Mouse (Mus musculus): Measurements from ENCODE around the gene Exoc6. TPM values are rescaled to one million over a fixed set of nuclear protein-coding genes. Genes with fewer than 3 reads are reported as not detected.

Exoc6 gene
- total RNA-seq (2023), result 26.8 TPM

GRCm38 (mm10) chr19:37550101-37551039 is at the start of gene Exoc6:
Gene Exoc6, plus strand, starts transcription at chr19:37550418.

GRCm38 (mm10) chr19:37685281-37685680 is 135.1 kb downstream of the Exoc6 start, which contains the start of gene Cyp26c1:
Gene Cyp26c1, plus strand, starts transcription at chr19:37685581.

GRCm38 (mm10) chr19:37697651-37698272 is 147.5 kb downstream of the Exoc6 start, which contains the start of gene Cyp26a1:
Gene Cyp26a1, plus strand, starts transcription at chr19:37697798.

Other genes starting within 250 kb of the Exoc6 start
- 59.1 TPM for gene Ide, start 212.6 kb upstream of the Exoc6 start, total RNA-seq (2023)
- 1.2 TPM for gene Kif11, start 174.0 kb upstream of the Exoc6 start, total RNA-seq (2023)
- 4.1 TPM for gene Hhex, start 115.6 kb upstream of the Exoc6 start, total RNA-seq (2023)
- gene Cyp26c1, start 135.2 kb downstream of the Exoc6 start, total RNA-seq (2023), result 0.89 TPM
- gene Cyp26a1, start 147.4 kb downstream of the Exoc6 start, total RNA-seq (2023), result 0.41 TPM

Data from CD4-positive naive resting alpha-beta T cell, adult 57 days (primary cell).